Mouse (Mus musculus) urinary bladder, adult 2 months (tissue): Measurements from ENCODE around the gene Dock9. TPM values are rescaled to one million over a fixed set of nuclear protein-coding genes. Genes with fewer than 3 reads are reported as not detected.

ENCODE experiments used
- DNase-seq: peaks from one replicate; pipeline ENCODE4 v3.0.0; 2022; ENCODE audit warnings: low spot score
- polyA plus RNA-seq: library from polyadenylated mRNA; depleted of rRNA; stranded (reverse); fragments of >200 nt; gene quantifications from 2 replicates; pipeline ENCODE4 v1.2.3, GENCODE M21; 2012; rRNA removed

The Dock9 gene
- polyA plus RNA-seq, 1 experiment: 48.7 TPM

DNA sequence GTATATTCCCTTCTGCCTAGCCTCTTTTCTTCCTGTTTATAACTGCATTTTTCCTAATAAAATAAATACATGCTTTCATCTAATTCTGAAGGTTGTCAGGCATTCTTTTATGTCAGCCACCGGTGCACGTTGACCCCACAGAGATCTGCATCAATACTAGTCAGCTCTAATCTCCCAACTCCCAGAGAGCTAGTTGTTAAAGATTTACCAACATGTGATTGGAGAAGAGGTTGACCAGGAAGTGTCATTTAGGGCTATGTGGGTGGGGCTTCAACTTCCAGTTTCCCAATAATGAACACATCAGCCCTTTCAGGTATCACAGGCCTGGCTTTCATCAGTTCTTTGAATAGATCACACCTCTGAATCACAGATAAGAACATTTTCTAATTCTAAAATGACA lies 288.7 kb downstream of the Dock9 start:
- no peak for DNase-seq

- no peak for DNase-seq
Observed at GRCm38 (mm10) chr14:121506336-121506735, 291.3 kb downstream of the Dock9 start.

DNA sequence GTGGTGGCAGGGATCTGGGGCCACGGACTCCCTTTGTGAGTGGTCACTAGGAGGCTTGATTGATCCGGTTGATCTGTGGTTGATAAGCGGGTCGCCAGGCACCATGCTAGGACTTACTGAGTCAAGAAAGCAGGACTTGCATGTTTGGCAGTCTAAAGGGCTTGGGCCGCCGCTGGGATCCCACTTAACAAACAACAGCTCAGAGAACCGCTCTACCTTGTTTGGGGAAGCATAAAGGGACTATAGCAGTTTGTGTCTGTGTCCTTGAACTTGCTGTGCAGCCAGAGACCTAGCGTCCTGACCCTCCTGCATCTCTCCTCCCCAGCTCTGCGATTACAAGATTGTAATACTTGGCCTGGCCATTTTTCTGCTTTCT lies 292.2 kb downstream of the Dock9 start:
- no peak for DNase-seq

GRCm38 (mm10) chr14:121504781-121505484 lies 292.7 kb downstream of the Dock9 start, which contains the start of gene Slc15a1:
Gene Slc15a1, minus strand, starts transcription at chr14:121505252.
- peak; percentile 29 for DNase-seq

DNA sequence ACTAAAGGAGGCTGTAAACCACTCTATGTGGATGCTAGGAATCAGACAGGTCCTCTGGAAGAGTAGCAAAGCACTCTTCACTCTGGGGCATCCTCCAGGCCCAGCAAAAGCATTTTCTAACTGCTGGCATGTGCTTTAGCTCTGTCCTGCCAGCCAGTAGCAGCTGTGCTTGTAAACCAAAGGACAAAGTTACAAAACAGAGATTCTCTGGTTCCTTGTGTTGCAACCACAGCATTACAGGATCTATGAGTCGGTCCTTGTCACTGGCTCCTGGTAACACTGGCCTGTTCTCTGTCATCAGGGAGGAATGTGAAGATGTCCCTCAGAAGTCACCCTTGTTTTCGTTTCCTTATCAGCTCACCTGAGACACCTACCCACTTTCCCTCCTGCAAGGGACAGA lies 297.1 kb downstream of the Dock9 start:
- no peak for DNase-seq

DNA sequence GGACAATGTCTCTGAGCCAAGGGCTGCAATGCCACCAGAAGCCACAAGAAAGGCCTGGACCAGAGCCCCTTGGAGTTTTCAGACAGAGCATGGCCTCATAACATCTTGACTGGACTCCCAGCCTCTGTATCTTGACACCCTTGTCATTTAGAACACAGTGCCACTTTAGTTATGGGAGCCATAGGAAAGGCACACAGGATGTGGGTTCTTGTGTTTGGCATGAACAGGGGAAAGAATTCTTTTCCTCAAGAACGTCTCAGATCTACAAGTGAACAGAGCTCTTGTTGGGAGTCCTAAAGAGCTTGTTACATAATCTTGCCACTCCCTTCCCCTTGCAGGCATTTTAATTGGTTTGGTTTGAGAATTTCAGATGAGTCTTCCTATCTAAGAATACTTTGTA lies 297.9 kb downstream of the Dock9 start:
- no peak for DNase-seq

- DNase-seq: no peak
Observed at GRCm38 (mm10) chr14:121497800-121498199, 299.8 kb downstream of the Dock9 start.

- DNase-seq: no peak
Observed at GRCm38 (mm10) chr14:121495741-121496140, 301.9 kb downstream of the Dock9 start.

DNA sequence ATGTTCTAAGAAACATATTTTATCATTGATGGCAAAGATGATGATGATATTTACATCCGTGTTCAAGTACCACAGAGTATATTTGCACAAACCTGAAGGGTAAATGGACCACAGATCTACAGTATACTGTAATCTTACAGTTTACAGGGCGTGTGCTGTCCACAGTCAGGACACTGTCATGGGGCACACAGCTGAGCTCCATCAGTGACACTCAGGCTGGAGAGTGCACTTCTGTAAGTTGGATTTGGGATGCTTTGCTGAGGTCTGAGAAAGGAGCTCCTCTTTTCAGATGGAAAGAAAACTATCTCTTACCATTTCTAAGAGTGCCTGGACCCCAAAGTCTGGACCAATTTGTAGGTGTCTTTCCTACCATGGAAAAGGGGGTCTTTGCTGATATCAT lies 302.5 kb downstream of the Dock9 start:
- no peak for DNase-seq

DNA sequence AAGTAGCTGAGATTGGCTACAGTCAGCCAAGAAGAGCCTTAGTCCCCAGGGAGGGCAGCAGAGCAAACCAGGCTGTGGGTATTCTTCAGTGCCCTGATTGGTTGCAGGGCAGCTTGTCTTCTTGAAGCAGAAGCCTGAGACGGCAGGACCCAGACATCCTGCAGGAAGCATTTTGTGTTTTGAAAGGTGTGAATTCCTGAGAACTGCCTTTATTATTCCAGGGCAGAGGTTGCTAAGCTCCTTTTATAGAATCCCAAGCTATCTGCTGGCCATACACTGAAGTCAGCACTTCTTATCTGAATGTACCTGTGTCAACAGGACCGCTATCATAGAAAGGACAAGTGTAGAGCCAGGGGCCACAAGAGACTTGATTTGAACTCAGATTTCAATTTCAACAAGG lies 303.4 kb downstream of the Dock9 start:
- no peak for DNase-seq

GRCm38 (mm10) chr14:121493712-121494111 lies 303.9 kb downstream of the Dock9 start:
- DNase-seq: no peak

DNA sequence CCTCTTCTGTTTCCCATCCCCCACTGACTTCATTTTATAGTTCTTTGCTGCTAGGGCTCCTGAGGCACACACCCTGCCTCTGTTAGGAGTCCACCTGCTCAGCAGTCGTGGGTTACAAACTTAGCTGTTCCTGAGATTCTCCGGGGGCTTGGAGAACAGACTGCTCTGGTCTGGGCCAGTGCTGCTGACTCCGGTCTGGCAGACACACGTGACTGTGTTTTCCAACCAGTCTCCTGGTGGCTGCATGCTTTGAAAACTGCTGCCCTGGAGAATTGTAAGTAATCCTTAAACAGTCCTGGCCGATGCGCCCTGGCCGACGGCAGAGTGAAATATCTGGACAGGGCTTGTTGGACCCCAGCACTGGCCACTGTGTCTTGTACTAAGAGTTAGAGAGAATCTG lies 305.3 kb downstream of the Dock9 start:
- no peak for DNase-seq

Other genes starting within 250 kb of the Dock9 start
- 32.3 and 33.1 TPM in 2 replicates for gene Ubac2, start 80.8 kb upstream of the Dock9 start, polyA plus RNA-seq
- 0.40 and 0.71 TPM in 2 replicates for gene Gpr18, start 117.9 kb upstream of the Dock9 start, polyA plus RNA-seq
- gene Gpr183, start 167.4 kb upstream of the Dock9 start, polyA plus RNA-seq: 2.4 and 3.2 TPM in 2 replicates
- gene Timm8a2, start 236.8 kb upstream of the Dock9 start, polyA plus RNA-seq: 0.07 TPM in 1 of 2 replicates, not detected in the other